Mouse (Mus musculus) megakaryocyte, embryonic 14.5 days (primary cell): ENCODE measurements around the gene Treml2. TPM values are rescaled to one million over a fixed set of nuclear protein-coding genes. Genes with fewer than 3 reads are reported as not detected.
"Not testable (repeated sequence)": the region's sequence is repeated elsewhere in the genome, so short reads cannot be mapped to it uniquely, and the experiment has no call there.

ENCODE experiments used
- H3K27me3 ChIP-seq: replicated peaks from 2 replicates; pipeline ENCODE3; 2012; ENCODE audit warnings: inconsistent platforms
- H3K36me3 ChIP-seq: replicated peaks from 2 replicates; pipeline ENCODE3; 2012; ENCODE audit warnings: low read length, inconsistent platforms, mixed read lengths
- H3K4me1 ChIP-seq: 2 replicates; pipeline ENCODE4 v1.6.1; 2012; ENCODE audit warnings: inconsistent platforms
- H3K4me3 ChIP-seq: replicated peaks from 2 replicates; pipeline ENCODE3; 2012; ENCODE audit warnings: moderate library complexity, mild to moderate bottlenecking, inconsistent platforms
- H3K9me3 ChIP-seq: 2 replicates; pipeline ENCODE4 v1.6.1; 2012; ENCODE audit warnings: inconsistent platforms
- FLI1 ChIP-seq: IDR thresholded peaks from 2 replicates; pipeline ENCODE4 v1.6.1; 2012; ENCODE audit warnings: low read length, inconsistent platforms, mixed read lengths
- GATA1 ChIP-seq: IDR thresholded peaks from 3 replicates; pipeline ENCODE4 v1.6.1; 2012; ENCODE audit warnings: mixed read lengths, low read length, inconsistent platforms, borderline replicate concordance
- polyA plus RNA-seq: library from polyadenylated mRNA; stranded (reverse); fragments of >175 nt; gene quantifications from 2 replicates; pipeline ENCODE4 v1.2.3, GENCODE M21; 2012; ENCODE audit warnings: low replicate concordance; ENCODE audit not compliant: insufficient read depth

Gene Treml2
- polyA plus RNA-seq, 1 experiment = 51.5 TPM

- peak within 1 kb of the TSS; percentile 86 for H3K4me3 ChIP-seq
- TF ChIP-seq GATA1 (no peak), FLI1 (no peak)
- H3K4me1 ChIP-seq = peaks cover 77% of the 10 kb centered on the region
These were observed 46.9 kb downstream of the Treml2 start, which contains the start of gene Trem2 for GRCm38 (mm10) chr17:48346231-48346630. Trem2 (plus strand) TSS chr17:48346401.

GRCm38 (mm10) chr17:48346834-48347233 lies 47.5 kb downstream of the Treml2 start:
- Histone ChIP-seq H3K36me3 (peaks cover 17% of the 10 kb centered on the region), H3K4me3 (peak overlapping the region; percentile 86), H3K9me3 (no peaks in the 10 kb centered on the region), H3K27me3 (no peaks in the 10 kb centered on the region), H3K4me1 (peaks cover 77% of the 10 kb centered on the region)
- no peak for TF ChIP-seq GATA1
- TF ChIP-seq FLI1 = no peak

More at GRCm38 (mm10) chr17:48346231-48346630, 46.9 kb downstream of the Treml2 start, which contains the start of gene Trem2:
- Histone ChIP-seq H3K9me3 (no peaks in the 10 kb centered on the region), H3K27me3 (no peaks in the 10 kb centered on the region), H3K36me3 (peaks cover 11% of the 10 kb centered on the region)

GRCm38 (mm10) chr17:48347287-48347686 lies 48.0 kb downstream of the Treml2 start:
- Histone ChIP-seq H3K27me3 (no peaks in the 10 kb centered on the region), H3K9me3 (no peaks in the 10 kb centered on the region), H3K36me3 (peaks cover 21% of the 10 kb centered on the region), H3K4me1 (peaks cover 77% of the 10 kb centered on the region), H3K4me3 (peak overlapping the region; percentile 86)
- TF ChIP-seq FLI1 (no peak), GATA1 (no peak)

- H3K9me3 ChIP-seq = no peaks in the 10 kb centered on the region
- H3K27me3 ChIP-seq = no peaks in the 10 kb centered on the region
- peaks cover 27% of the 10 kb centered on the region for H3K36me3 ChIP-seq
- H3K4me3 ChIP-seq = no peak overlapping the region
- H3K4me1 ChIP-seq = peaks cover 91% of the 10 kb centered on the region
- TF ChIP-seq GATA1 = no peak
- TF ChIP-seq FLI1 = no peak
These were observed 51.4 kb downstream of the Treml2 start for GRCm38 (mm10) chr17:48350681-48351193.

- not testable (repeated sequence) for H3K9me3 ChIP-seq, H3K27me3 ChIP-seq
- H3K36me3 ChIP-seq = peaks cover 35% of the 10 kb centered on the region
- peaks cover 90% of the 10 kb centered on the region for H3K4me1 ChIP-seq
- H3K4me3 ChIP-seq = peak overlapping the region; percentile 18
These were observed 53.7 kb downstream of the Treml2 start for GRCm38 (mm10) chr17:48352976-48353375.

GRCm38 (mm10) chr17:48355822-48356221 lies 56.5 kb downstream of the Treml2 start:
- TF ChIP-seq GATA1 (no peak), FLI1 (no peak)
- H3K27me3 ChIP-seq = no peaks in the 10 kb centered on the region
- peak overlapping the region; percentile 44 for H3K4me3 ChIP-seq
- peaks cover 93% of the 10 kb centered on the region for H3K4me1 ChIP-seq
- H3K36me3 ChIP-seq = peaks cover 36% of the 10 kb centered on the region
- no peaks in the 10 kb centered on the region for H3K9me3 ChIP-seq

GRCm38 (mm10) chr17:48357892-48358291 lies 58.6 kb downstream of the Treml2 start:
- Histone ChIP-seq H3K36me3 (peaks cover 39% of the 10 kb centered on the region), H3K4me1 (peaks cover 94% of the 10 kb centered on the region), H3K27me3 (no peaks in the 10 kb centered on the region), H3K9me3 (no peaks in the 10 kb centered on the region), H3K4me3 (peak overlapping the region; percentile 3)
- no peak for TF ChIP-seq FLI1
- no peak for TF ChIP-seq GATA1

GRCm38 (mm10) chr17:48359616-48360015 lies 60.3 kb downstream of the Treml2 start, which contains the start of gene Treml1:
Treml1 (plus strand) TSS chr17:48359916.
- Histone ChIP-seq H3K9me3 (no peaks in the 10 kb centered on the region), H3K4me1 (peaks cover 94% of the 10 kb centered on the region), H3K36me3 (peaks cover 52% of the 10 kb centered on the region), H3K27me3 (no peaks in the 10 kb centered on the region), H3K4me3 (peak within 1 kb of the TSS; percentile 93)
- TF ChIP-seq GATA1 (no peak), FLI1 (no peak)

- peaks cover 96% of the 10 kb centered on the region for H3K4me1 ChIP-seq
- H3K36me3 ChIP-seq = peaks cover 60% of the 10 kb centered on the region
- H3K9me3 ChIP-seq = no peaks in the 10 kb centered on the region
- peak overlapping the region; percentile 93 for H3K4me3 ChIP-seq
- H3K27me3 ChIP-seq = no peaks in the 10 kb centered on the region
- no peak for TF ChIP-seq GATA1
- no peak for TF ChIP-seq FLI1
These were observed 61.2 kb downstream of the Treml2 start for GRCm38 (mm10) chr17:48360462-48360861.

Other genes with a start within 250 kb of the Treml2 start
- not detected in 2 replicates for gene 1700067P10Rik, start 210.2 kb upstream of the Treml2 start, polyA plus RNA-seq
- not detected in 2 replicates for gene 9830107B12Rik, start 153.2 kb upstream of the Treml2 start, polyA plus RNA-seq
- gene A530064D06Rik, start 132.2 kb upstream of the Treml2 start, polyA plus RNA-seq = 0.28 TPM in 1 of 2 replicates, not detected in the other
- 0.07 TPM in 1 of 2 replicates, not detected in the other for gene Trem1, start 66.7 kb upstream of the Treml2 start, polyA plus RNA-seq
- 0.12 TPM in 1 of 2 replicates, not detected in the other for gene Trem3, start 51.7 kb upstream of the Treml2 start, polyA plus RNA-seq
- 3.6 TPM in 1 of 2 replicates, not detected in the other for gene Treml4, start 35.2 kb upstream of the Treml2 start, polyA plus RNA-seq
- gene B430306N03Rik, start 16.6 kb downstream of the Treml2 start, polyA plus RNA-seq = 0.94 TPM in 1 of 2 replicates, not detected in the other
- 45.6 and 176 TPM in 2 replicates for gene Trem2, start 46.9 kb downstream of the Treml2 start, polyA plus RNA-seq
- gene Treml1, start 60.4 kb downstream of the Treml2 start, polyA plus RNA-seq = 538 and 669 TPM in 2 replicates
- gene Nfya, start 110.4 kb downstream of the Treml2 start, polyA plus RNA-seq = 12.7 and 14.4 TPM in 2 replicates
- 4.4 and 14.6 TPM in 2 replicates for gene Oard1, start 110.5 kb downstream of the Treml2 start, polyA plus RNA-seq
- gene Apobec2, start 133.4 kb downstream of the Treml2 start, polyA plus RNA-seq = not detected in 2 replicates
- gene Tspo2, start 152.0 kb downstream of the Treml2 start, polyA plus RNA-seq = not detected in 2 replicates
- not detected in 2 replicates for gene Unc5cl, start 155.4 kb downstream of the Treml2 start, polyA plus RNA-seq